Mouse (Mus musculus): ENCODE measurements around the gene N4bp1.

N4bp1 gene

DNA sequence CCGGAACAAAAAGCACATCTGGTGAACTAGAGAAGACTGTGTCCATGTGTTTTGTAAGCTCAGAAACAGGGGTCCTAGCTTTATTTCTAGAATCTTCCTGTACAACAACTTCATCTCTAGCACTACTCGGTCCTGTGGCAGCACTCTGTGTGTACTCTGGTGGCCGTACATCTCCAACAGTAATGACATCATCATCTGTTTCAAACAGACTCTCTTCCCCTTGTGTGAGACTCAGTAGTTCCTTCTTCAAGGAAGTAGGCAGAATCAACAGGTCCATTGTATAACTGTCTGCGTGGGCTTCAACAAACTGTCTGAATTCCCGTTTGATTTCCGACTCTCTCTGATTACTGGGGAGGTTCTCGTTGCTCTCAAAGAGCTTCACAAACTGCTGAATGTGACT, 23.5 kb downstream of the N4bp1 start:
- DNase-seq (ENCODE audit: low read depth, low spot score) = no peak

DNA sequence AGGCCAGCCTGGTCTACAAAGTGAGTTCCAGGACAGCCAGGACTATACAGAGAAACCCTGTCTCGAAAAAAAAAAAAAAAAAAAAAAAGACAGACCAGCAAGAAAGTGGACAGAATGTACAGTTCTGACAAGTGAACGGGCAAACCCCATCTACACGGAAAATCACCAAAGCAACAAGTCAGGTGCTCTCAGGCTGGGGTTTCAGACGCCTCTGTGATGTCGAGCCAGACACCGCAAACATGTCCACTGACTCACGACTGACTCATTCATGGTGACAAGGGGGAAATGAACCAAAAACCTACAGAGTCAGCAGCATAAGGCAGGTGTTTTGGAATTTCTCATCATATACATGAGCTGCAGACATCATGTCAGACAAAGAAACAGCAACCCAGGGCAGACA, 28.8 kb downstream of the N4bp1 start:
- DNase-seq (ENCODE audit: low read depth, low spot score) = peak; percentile 78

DNA sequence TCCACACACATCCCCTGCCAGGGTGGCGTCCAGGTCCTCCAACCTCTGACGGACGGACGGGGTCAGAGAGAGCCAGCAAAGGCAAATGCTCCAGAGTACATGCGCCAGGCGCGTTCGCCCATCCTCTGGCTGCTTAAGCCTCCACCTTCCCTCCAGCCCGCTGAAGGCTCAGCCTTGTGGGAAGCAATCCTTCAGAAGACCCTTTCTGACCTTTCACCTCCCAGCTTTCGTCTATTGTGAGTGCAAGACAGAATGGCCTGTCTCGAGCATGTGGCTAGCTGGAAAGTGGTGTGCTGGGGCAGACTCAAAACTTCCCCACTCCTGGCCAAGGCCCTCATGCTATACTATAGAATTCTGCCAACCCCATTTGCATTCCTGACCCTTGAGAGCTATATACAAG, 30.4 kb downstream of the N4bp1 start:
- no peak for DNase-seq (ENCODE audit: low read depth, low spot score)

DNA sequence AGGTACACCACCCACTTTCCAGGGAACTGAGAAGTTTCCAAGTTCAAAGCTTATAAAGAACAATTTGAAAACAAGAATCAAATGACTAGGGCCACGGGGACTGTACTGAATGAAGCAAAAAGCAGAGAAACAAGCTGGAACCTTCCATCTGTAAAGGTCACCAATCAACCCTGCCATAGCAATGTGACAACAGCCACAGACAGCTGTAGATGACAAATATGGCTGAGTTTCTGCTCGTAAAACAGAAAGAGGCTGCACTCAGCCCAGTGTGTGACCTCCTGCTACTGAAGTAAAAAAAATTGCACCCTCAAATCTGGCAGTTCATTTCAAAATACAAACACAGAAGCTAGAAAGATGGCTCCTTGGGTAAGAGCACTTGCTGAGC, 31.1 kb downstream of the N4bp1 start:
- no peak for DNase-seq (ENCODE audit: low read depth, low spot score)

DNA sequence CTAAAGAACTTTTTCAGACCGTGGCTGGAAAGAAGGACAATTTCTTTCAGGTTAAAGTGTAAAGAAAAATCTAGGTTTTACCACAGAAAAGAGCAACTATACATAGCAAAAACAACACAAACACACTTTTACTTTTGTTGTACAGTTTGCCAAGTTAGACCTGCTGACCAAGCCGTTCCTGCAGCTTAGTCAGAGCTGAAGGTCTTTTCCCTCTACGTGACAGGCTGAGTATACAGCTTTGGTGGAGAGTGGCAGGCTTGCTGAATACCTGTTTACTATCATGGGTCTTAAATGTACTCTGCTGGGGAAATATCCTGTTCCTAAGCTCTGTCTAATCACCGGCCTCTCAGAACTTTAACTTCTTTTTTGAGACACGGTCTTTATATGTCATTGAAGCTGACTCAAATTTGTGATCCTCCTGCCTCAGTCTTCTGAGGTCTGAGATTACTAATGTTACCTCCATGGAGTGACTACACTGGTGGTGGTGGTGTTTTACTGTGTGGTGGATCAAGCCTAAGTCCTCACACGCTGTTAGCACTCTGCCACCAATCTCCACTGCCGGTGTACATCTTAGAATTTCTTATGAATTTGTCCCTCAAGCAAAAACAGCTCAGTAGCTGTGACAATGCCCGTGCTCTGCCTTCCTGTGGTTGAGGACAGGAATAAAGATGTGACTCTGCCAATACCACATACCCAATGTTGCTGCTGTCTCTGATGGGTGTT, 31.6 kb downstream of the N4bp1 start:
- no peak for DNase-seq (ENCODE audit: low read depth, low spot score)

GRCm38 (mm10) chr8:86852491-86852890, 32.6 kb downstream of the N4bp1 start:
- DNase-seq (ENCODE audit: low read depth, low spot score) = no peak

DNA sequence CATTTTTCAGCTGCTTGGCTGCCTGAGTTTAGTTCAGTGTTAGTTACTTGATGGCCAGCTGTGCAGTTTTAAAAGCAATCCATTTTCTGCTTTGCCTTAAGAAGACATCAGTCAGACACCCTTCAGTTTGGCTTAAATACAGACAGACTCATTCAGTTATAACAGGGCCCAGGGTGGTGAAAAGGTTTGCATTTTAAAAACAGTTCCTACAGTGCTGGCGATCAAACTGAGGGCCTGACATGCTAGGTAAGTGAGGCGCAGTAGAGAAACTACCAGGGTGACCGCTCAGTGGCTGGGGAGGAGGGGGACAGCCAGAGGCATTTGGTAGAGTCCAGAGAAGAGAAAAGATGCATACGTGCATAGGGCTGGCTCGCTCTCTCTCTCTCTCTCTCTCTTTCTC, 36.2 kb downstream of the N4bp1 start:
- DNase-seq (ENCODE audit: low read depth, low spot score) = no peak

DNA sequence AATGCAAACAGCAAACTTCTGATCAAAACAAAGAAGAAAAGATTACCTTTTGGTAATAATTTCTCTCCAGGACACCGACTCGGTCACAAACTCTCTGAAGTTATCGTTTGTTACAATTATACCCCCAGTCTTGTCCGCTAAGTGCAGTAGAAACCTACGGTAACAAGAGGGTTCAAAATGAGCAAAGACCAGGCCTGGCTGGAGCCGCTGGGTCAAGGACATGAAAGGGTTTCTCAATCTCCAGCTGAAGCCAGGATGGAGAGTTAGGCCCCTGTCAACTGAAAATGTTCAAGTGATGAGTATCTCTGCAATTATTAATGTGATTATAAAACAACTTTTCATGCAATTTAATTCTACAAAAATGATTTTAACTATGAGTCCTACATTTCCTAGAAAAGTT, 36.7 kb downstream of the N4bp1 start:
- DNase-seq (ENCODE audit: low read depth, low spot score) = no peak

GRCm38 (mm10) chr8:86847091-86847490, 38.0 kb downstream of the N4bp1 start:
- DNase-seq (ENCODE audit: low read depth, low spot score) = no peak

DNA sequence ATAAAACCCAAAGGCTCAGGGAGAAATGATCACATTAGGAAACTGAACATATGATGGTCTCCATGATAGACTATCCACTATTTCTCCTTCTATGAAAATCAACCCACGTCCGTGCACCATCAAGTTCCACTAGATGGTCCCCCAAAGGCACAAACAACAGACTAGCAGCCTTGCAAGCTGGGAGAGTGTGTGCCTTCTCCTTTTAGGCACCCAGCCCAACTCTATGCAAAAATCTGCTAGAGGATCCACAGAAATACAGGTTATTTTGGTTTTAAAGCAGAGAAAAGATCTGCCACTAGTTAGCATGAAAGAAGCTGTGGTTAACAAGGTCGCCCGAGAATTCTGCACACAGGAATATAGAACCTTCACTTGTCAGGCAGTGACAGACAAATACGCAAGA, 39.2 kb downstream of the N4bp1 start:
- no peak for DNase-seq (ENCODE audit: low read depth, low spot score)

DNA sequence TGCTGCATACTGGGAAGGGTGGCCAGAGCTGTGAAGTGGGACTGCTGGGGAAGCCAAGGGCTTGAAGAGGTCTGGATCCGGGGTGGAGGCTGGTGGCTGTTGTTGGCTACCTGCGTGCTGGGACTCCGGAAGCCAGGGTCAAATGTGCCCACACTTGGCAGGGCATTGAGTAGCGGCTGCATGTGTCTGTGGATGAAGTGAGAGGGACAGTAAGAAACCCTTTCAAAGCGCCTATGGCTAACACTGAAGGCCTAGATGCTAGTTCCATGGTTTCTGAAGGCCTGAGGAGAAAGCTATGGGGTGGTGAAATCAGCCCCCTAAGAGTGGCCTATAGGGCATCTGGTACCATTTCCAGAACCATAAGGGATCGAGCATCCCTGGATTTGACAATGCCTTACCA, 40.2 kb downstream of the N4bp1 start:
- no peak for DNase-seq (ENCODE audit: low read depth, low spot score)

DNA sequence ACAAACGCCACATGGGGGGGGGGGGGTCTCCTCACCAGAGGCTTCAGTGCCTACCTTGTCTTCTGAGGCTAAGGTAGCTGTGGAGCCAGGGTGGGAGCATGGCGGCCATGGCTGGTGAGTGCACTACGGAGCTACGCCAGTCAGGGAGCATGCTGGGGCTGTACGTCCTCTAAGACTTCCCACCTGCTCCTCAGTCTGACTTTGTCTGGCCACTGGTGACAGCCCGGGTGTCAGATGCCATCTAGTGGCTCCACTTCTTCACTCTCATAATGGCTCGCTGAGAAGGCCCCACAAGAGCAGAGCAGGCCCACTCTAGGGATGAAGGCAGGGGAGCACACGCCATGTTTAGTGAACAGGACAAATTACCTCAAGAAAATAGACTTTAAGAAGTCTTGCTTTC, 41.2 kb downstream of the N4bp1 start:
- DNase-seq (ENCODE audit: low read depth, low spot score) = peak; percentile 62

- DNase-seq (ENCODE audit: low read depth, low spot score) = no peak
Observed at GRCm38 (mm10) chr8:86841556-86842309, 43.3 kb downstream of the N4bp1 start.

GRCm38 (mm10) chr8:86840120-86840693, 44.9 kb downstream of the N4bp1 start:
- DNase-seq (ENCODE audit: low read depth, low spot score) = no peak

DNA sequence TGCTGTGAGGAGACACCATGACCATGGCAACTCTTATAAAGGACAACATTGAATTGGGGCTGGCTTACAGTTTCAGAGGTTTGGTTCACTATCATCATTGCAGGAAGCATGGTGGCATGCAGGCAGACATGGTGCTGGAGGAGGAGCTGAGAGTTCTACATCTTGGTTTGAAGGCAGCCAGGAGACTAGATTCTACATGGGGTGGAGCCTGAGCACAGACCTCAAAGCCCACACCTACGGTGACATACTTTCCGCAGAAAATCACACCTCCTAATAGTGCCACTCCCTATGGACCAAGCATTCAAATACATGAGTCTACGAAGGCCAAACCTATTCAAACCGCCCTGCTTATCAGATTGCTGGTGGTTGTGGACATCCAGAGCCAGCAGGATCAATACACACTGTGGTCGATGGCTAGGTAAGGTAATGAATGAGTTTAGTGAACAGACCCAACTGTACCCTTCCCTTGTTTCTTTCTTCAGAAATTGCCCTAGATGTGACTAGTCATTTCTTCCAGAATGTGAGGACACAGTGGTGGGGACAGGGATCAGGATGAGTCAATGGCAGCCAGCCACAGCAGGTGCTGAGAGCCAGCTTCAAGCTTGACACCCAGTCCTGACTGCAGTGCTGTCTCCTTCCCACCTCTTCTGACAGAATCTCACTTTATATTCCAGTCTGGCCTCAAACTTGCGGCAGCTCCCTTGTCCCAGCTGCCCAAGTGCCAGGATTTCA, 46.2 kb downstream of the N4bp1 start:
- no peak for DNase-seq (ENCODE audit: low read depth, low spot score)

GRCm38 (mm10) chr8:86837234-86837633, 47.8 kb downstream of the N4bp1 start:
- DNase-seq (ENCODE audit: low read depth, low spot score) = no peak

GRCm38 (mm10) chr8:86835881-86836280, 49.2 kb downstream of the N4bp1 start:
- DNase-seq (ENCODE audit: low read depth, low spot score) = no peak

DNA sequence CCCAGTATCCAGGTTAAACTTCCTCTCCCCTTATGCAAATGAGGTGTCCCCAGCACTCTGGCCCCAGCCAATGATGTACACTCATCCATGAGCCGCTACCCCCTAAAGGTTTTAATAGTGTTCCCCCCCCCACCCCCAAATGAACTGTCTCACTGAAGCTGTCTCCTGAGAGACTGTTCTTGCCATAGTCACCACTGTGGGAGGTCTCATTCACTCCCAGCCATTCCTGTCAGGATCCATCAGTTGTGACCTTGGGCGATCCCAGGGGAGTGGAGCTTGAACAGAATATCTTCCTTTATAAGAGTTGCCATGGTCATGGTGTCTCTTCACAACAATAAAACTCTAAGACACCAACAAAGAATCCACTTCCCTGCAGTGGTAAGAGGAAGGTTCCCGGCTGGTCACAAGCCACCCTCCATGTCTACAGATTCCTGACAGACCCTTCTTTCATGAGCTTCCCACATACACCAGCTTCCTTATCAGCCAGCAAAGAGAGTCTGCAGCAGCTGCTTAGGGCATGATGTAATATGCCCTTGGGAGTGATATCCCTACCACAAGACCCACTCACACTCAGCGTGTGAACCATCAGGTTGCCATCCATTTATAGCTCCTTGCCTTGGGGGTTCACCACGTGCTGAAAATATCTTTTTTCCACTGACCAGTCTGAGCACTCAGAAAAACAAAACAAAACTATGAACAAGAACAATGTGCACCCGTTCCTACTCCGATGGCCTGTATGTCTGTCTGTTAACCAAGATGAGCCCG, 50.4 kb downstream of the N4bp1 start:
- peak; percentile 70 for DNase-seq (ENCODE audit: low read depth, low spot score)

DNA sequence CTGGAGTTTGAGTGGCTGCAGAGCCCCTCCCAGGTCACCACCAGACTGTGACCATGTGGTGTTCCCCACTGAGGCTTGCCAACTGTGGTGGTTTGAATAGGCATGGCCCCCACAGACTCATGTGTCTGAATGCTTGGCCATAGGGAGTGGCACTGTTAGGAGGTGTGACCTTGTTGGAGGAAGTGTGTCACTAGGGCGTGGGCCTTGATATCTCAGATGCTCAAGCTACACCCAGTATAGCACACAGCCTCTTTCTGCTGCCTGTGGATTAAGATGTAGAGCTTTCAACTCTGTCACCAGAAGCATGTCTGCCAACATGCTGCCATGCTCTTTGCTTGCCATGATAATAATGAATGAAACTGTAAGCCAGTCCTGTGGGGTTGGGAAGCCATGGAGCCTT, 51.1 kb downstream of the N4bp1 start:
- no peak for DNase-seq (ENCODE audit: low read depth, low spot score)

GRCm38 (mm10) chr8:86828925-86829324, 56.1 kb downstream of the N4bp1 start:
- no peak for DNase-seq (ENCODE audit: low read depth, low spot score)

- DNase-seq (ENCODE audit: low read depth, low spot score) = peak; percentile 83
Observed at GRCm38 (mm10) chr8:86827199-86827598, 57.9 kb downstream of the N4bp1 start.

- peak; percentile 97 for DNase-seq (ENCODE audit: low read depth, low spot score)
Observed at GRCm38 (mm10) chr8:86826538-86826937, 58.5 kb downstream of the N4bp1 start.

Data from 3T3-L1 (cell line).